Mouse (Mus musculus) adipocyte (in vitro differentiated cells): Measurements from ENCODE around the gene Nmu.

Source experiments
- DNase-seq: peaks from one replicate; pipeline ENCODE4 v3.0.0-alpha.2; 2016; ENCODE audit warnings: low spot score

The Nmu gene

DNA sequence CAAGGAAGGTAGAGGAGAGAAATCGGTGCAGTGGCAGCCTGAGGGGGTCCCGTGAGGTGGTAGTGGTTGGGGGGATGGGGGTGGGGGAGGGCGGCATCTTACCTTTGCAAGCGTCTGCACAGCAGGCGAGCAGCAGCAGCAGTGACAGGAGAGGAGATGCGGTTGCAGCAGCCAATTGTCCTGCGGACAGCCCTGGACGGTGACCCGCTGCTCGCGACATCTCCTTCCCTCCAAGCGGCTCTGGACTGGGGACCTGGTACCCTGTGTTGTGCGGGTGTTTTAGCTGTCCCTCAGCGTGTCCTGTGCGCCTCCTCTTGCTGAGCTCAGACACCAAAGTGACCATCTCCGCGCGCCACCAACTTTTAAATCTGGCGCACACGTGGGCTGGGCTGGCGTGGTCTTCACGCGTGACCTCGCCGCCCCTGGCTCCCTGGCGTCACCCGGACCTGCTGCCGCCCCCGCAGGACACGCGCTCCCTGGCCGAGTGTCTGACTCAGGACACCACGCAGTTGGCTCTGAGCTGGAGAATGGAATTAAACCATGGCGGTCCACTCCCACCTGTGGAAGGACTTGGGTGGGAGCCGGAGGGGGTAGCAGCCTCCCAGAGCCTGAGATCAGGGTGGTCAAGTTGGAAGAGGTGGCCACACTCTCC lies at the start of gene Nmu:
Nmu (minus strand) TSS at position 336 of the 652 bp plus-strand sequence.
- no peak for DNase-seq

GRCm38 (mm10) chr5:76411697-76412096 lies 48.1 kb upstream of the Nmu start:
- DNase-seq: no peak

- DNase-seq: no peak
Measured at GRCm38 (mm10) chr5:76394382-76394781, 30.8 kb upstream of the Nmu start.

- DNase-seq: no peak
Measured at GRCm38 (mm10) chr5:76389041-76389795, 25.6 kb upstream of the Nmu start.

- DNase-seq: no peak
Measured at GRCm38 (mm10) chr5:76388474-76388873, 24.9 kb upstream of the Nmu start.

DNA sequence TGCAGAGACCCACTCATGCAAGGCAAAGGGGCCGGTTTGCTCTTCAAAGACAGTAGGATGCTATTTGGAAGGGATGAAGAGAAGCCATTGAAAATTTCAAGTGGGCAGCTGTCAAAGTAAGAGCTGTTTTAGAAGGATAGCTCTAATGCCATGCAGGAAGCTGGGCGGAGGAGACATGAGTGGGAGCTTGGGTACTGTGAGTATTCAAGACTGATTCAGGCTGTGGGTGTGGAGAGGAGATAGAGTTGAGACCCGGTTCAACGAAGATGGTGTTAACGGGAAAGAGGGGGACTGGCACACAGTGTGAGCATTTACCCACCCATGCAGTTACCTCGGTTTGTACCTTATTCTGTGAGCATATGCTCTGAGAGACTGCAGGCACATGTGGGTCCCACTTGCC lies 20.1 kb upstream of the Nmu start:
- DNase-seq: no peak

DNA sequence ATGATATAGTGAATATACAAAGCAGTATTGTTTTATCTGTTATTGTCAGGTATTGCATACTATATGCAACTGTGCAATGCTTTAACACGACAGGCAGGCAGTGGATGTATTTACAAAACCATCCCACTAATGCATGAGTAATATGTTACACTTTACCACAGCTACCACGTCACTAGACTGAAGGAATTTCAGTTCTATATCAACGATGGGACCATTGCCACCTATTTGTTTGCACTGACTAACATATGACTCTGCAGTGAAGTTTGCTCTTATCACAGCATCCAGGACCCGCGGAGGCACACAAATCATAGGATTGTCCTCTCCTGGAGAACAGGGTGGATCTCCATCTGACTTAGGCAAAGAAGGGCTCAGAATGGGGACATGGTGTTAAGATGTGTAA lies 18.2 kb upstream of the Nmu start:
- no peak for DNase-seq

DNA sequence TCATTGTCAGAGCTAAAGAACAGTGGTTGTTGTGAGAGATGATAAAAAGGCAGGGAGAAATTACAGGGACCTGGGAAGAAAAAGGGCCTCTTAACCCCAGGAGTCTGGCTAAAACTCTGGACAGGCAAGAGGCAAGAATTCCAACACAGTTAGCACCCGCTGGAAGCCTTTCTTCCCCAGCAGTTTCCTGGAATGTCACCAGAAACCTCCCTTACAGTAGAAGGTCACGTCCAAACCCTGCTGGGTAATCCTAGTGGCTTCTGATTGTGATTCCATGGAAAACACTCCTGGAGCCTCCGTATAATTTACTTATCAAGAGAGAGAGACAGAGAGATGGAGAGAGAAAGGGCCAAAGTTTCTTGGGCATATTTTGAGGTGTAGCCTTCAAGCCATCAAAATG lies 15.6 kb upstream of the Nmu start:
- no peak for DNase-seq

GRCm38 (mm10) chr5:76369215-76369840 lies 5.7 kb upstream of the Nmu start:
- DNase-seq: no peak

DNA sequence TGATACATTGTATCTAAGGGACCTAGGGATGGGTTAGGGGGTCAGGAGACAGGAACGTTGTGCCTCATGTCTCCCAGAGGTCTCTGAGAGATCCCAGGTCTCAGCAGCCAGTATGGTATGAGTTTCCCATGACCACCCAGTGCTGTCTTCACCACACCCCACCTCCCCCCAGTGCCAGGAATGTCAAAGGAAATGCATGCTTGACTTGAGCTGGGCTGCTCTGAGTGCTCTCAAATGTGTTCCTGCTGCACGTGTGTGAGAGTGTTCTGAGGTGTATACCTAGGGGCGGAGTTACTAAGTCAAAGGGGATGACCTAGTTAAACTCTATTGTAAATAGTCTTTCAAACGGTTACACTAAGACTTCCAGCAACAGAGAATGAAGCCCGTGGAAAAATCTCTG lies 1.8 kb upstream of the Nmu start:
- DNase-seq: no peak

DNA sequence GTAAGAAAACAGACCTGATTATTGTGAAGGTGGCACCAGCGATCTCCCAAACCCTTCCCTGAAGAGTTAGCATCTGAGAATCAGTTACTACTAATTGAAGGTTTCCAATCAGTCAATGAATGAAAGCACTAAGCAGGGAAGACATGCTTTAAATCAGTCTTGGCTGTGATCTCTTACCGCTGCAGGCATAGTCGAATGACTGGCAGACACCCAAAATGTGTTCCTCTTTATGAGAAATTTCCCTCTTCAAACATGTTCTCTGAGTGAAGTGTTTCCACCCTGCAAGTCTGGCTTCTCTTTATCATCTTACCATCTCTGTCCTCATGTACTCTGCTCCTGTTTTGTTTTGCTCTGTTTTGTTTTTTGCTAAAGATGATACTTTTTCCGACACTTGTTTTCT lies 2.8 kb downstream of the Nmu start:
- peak; percentile 31 for DNase-seq

- DNase-seq: peak; percentile 65
Measured at GRCm38 (mm10) chr5:76360057-76360456, 3.5 kb downstream of the Nmu start.

DNA sequence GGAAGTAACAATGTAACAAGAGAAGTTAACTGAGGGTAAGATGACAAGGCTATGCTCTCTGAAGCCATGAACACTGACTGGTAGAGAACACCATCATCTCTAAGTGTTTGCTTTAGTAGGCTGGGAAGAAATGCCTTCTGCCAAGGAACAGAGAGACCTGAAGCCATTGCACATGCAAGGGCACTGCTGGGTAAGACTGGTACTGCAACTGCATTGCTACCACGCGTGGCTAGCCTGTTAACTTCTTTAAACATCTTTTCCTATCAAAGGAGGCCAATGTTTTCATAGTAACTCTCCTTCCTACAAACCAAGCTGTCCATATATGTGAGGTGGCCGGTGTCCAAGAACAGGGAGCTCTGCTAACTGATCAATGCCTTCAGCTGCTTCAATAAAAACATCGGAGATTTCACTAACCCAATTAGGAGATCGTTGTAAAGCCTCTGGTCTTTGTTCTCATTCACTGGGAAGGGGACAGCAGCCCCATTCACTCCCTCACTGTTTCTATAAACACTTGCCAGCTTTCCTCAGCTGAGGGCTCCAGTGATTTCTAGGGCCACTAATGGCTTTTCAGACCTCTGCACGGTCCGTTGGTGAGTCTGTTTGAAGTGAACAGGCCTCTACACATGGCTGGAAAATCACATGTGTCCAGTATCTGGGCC lies 11.5 kb downstream of the Nmu start:
- DNase-seq: no peak

DNA sequence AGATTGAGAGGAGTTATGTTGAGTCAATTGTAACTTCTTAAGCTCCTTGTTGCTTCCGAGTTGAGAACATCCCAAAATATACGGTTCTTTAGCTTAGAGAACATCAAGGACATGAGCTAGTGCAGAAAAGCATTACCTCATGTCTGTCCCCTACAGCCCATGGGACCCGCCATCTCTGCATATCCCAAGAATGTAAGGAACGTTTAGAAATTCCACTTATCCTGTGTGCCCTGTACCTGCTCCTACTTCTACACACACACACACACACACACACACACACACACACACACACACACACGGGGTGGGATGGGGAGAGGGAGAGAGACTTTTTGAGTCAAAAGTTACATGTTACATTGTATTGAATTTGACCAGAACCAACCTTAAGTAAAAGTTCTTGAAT lies 12.1 kb downstream of the Nmu start:
- no peak for DNase-seq

DNA sequence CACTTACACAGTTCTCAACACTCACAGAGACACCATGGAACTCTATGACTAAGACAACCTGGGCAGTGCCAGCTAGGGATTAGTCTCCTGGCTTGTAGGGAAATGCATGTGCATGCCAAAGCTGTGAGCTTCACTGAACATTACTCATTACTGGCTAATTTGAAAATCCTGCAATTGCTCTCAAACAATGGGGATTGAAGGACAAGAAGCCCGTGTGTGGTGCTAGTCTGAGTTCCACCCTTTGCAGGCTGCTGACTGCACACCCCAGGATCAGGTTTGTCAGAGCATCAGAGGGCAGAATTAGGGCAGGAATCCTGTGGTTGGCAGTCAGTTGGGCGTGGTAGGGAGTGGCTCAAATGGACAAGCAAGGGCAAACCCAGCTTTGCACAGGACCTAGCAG lies 17.5 kb downstream of the Nmu start:
- DNase-seq: peak; percentile 79

GRCm38 (mm10) chr5:76340931-76341330 lies 22.7 kb downstream of the Nmu start:
- no peak for DNase-seq

GRCm38 (mm10) chr5:76337100-76337499 lies 26.5 kb downstream of the Nmu start:
- no peak for DNase-seq

- DNase-seq: no peak
Measured at GRCm38 (mm10) chr5:76333833-76334232, 29.8 kb downstream of the Nmu start.

GRCm38 (mm10) chr5:76330953-76331352 lies 32.6 kb downstream of the Nmu start, which contains the start of gene Pdcl2:
Gene Pdcl2 (minus strand): TSS chr5:76331156.
- DNase-seq: no peak

- DNase-seq: no peak
Measured at GRCm38 (mm10) chr5:76327296-76327695, 36.3 kb downstream of the Nmu start.

DNA sequence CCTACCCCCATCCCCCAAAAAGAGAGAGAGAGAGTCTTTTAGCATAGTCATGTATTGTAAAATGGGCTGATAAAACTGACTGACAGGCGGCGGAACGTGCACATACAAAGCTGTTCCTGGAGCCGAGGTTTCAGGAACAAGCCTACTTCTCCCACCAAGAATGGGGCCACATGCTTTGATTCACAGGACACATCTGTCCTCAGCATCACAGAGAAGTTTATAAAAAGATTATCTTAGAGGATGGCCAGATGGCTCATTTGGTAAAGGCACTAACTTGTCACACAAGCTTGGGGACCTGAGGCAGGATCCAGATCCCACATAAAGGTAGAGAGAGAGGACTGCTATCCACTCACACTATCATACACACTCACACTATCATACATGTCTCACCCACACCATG lies 38.5 kb downstream of the Nmu start:
- no peak for DNase-seq
